Mouse (Mus musculus) heart, adult 9 months (tissue): Measurements from ENCODE around the gene Itih4.

Experiments used
- DNase-seq, 2 experiments: peaks; one replicate each; pipeline ENCODE4 v3.0.0; 2022; ENCODE audit warnings: low spot score in 2 of 2

Itih4 gene

GRCm38 (mm10) chr14:30878958-30879571 is 7.2 kb upstream of the Itih4 start, which contains the start of gene Mustn1:
Gene Mustn1 (plus strand): TSS chr14:30879200.
- peak; percentile 78 to 91 for DNase-seq

DNA sequence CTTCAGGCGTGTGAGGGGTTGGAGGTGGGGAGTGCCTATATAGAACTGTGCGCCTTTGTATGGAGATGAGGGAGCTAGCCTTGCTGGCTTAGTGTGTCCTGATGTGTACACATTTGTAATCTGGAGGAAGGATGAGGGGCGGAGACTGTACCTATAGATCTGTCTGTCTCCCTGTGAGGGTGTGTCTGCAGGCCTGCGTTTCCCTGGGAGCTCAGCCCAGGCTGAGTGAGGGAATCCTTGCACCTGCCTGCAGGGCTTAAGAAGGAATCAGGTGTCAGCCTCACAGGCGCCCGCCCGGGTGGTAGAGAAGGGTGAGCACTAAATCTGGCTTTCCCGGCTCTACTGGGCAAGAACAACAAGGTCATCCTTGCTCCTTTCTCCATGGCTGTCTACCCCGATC is 6.5 kb upstream of the Itih4 start:
- DNase-seq = no peak

GRCm38 (mm10) chr14:30880251-30880650 is 6.0 kb upstream of the Itih4 start:
- no peak for DNase-seq

DNA sequence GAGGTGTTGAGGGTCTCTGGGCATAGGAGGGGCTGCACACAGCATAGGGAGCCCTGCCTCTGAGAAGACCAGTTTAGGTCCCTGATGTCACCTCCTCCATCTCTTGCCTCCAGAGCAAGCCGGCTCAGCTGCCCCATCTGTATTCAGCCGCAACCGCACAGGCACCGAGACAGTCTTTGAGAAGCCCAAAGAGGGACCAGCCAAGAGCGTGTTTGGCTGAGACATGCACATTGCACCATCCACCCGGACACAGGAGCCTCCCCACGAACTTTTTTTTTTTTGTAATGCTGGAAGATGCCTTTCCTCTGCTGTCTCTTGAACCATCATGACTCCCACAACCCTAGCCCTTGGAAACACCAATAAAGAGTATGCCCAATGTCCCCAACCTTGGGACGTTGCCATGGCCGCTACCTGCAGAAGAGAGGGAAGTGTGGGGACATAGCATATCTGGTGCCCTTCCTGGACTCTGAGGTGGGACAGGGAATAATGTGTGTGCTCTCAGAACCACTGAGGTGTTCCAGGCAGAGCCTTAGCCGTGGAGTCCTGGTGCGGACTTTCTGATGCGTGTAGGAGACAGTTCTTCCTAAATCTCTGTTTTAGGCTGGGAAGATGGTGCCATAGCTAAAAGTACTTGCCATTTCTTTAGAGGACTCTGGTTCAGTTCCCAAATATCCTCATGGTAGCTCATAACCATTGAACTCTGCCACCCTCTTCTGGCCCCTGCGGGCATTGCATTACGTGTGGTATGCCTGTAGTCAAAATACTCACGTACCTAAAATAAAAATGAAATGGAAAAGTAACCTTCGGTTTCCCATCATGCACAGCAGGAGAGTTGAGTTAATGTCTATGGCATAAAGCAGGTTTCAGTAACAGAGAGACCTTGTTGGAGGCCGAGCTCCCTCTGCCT is 5.2 kb upstream of the Itih4 start:
- DNase-seq = peak in 1 of 2 experiments; percentile 67

GRCm38 (mm10) chr14:30881718-30882108 is 4.6 kb upstream of the Itih4 start:
- no peak for DNase-seq

DNA sequence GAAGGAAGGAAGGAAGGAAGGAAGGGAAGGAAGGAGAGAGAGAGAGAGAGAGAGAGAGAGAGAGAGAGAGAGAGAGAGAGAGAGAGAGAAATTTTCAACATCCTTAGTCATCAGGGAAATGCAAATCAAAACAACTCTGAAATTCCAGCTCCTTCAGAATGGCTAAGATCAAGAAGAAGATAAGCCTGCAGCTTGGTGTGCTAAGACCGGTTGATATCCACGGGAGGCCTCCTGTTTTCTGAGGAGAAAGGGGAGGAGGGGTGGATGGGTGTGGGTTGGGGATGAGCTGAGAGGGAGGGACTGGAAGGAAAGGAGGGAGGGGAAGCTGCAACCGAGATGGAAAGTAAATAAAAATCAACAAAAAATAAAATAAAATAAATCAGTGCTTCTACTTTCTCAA is 978 bp upstream of the Itih4 start:
- DNase-seq = no peak

- DNase-seq = peak; percentile 64 to 67
These were observed 2.0 kb downstream of the Itih4 start for GRCm38 (mm10) chr14:30888271-30888732.

DNA sequence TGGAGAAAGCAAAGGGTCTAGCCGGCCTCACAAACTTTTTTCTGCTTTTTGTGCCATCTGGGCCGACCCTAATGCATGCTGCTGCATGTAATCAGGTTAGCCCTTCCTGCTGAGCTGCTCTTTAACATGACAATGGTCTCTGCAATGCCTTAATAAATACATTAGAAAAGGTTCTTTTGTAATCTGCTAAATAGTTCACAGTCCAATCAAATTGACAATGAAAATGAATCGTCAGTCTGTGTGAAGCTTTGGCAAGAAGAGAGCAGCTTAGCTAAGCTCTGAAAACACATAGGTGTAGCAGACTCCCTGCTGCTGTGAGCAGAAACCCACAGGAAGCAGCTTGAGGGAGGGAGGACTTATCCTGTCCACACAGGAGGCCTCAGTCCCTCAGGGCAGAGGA is 13.7 kb downstream of the Itih4 start:
- no peak for DNase-seq

DNA sequence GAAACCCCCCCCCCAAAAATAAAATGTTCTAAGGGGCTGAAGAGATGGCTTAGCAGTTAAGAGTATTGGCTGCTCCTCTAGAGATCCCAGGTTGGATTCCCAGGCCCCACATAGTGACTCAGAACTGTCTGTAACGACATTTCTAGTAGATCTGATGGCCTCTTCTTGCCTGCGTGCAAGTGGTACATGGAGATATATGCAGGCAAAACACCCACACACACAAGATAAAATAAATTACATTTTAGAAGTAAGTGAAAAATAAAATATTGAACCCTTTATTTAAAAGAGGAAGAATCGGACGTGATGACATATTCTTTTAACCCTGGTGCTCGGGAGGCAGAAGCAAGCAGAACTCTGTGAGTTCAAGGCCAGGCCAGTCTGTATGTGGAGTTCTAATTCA is 16.4 kb downstream of the Itih4 start:
- no peak for DNase-seq

GRCm38 (mm10) chr14:30903036-30903435 is 16.8 kb downstream of the Itih4 start:
- DNase-seq = no peak

DNA sequence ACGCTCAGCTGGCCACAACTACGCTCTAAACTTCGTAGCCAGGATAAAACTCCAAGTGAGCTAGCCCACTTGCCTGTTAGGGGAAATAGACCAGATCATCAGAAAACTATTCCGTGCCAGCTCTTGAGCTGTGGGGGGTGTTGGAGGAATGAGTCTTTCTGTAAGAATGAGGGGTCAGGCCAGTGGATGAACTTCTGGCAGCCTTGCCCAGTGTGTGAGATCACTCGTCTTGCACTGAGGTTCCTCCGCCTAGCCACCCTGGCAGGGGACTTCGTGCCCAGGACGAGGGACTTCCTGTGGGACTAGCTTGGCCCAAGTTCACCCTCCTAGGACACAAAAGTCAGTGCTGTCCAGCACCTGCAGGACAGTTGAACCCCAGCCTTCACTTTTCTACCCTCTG is 18.0 kb downstream of the Itih4 start:
- DNase-seq = no peak

DNA sequence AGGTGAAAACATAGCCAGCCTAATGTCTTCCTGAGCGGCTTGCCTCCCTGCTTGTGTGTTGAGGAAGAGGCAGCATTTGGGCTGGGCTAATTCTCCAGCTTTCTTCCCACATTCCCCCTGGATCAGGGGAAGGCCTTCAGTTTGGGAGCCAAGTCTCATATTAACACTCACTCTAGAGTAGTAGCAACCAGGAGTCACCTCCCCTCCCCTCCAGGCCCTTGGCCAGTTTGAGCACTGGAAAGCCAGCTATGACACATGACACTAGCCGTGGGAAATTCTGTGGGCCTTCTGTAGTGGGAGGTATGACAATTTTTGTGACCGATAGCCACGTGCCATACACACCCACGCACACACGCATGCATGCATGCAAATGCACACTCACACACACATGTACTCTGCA is 19.7 kb downstream of the Itih4 start:
- no peak for DNase-seq

DNA sequence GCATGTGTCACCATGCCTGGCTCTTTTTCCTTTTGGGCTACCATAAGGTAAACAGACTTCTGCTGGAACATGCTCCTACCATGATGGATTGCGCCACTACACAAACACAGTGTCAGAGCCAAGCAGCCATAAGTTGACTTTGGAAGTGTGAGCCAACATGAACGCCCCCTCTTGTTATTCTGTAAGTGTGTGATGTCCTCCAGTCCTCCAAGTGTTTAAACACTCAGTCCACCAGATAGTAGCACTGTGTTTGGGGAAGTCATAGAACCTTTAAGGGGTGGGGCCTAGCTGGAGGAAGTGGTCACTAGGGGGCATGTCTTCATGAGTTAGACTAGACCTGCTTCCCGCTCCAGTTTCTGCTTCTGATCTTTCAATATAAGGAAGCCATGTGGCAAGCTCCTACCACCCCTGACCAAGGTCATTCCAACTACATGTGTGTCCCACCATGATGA is 21.6 kb downstream of the Itih4 start:
- DNase-seq = no peak

DNA sequence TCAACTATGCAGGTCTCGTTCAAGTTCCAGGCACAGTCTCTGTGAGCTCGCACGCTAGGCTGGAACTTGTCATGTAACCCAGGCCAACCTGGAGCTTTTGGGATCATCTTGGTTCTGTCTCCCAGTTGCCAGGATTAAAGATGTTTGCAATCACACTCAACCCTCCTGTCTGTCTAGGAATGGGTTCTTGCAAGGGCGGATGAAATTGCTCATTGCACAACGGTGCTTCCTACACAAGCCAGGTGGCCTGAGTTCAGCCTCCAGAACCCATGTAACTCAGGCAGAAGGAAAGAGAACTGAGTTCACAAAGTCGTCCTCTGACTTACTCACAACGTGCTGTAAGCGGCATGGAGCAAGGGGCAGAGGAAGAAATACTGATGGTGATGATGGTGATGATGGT is 24.9 kb downstream of the Itih4 start:
- DNase-seq = no peak

GRCm38 (mm10) chr14:30912641-30913040 is 26.4 kb downstream of the Itih4 start:
- DNase-seq = no peak

- DNase-seq = no peak
These were observed 27.1 kb downstream of the Itih4 start for GRCm38 (mm10) chr14:30913404-30913803.

DNA sequence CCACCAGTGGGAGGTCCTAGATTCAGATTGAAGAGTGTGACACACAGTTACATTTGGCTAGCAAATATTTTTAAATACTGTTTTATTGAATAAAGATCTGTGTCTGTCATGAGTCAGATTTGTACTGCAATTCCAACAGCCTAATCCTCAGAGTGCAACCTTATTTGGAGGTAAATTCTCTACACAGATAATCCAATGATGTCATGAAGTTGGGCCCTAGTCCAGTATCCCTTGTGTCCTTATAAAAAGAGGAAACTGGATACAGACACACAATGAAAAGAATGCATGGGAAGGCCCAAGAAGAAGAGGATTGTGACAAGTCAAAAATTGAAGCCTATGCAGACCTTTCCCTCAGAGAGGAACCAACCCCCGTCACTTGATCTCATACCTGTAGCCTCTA is 30.2 kb downstream of the Itih4 start:
- DNase-seq = no peak

DNA sequence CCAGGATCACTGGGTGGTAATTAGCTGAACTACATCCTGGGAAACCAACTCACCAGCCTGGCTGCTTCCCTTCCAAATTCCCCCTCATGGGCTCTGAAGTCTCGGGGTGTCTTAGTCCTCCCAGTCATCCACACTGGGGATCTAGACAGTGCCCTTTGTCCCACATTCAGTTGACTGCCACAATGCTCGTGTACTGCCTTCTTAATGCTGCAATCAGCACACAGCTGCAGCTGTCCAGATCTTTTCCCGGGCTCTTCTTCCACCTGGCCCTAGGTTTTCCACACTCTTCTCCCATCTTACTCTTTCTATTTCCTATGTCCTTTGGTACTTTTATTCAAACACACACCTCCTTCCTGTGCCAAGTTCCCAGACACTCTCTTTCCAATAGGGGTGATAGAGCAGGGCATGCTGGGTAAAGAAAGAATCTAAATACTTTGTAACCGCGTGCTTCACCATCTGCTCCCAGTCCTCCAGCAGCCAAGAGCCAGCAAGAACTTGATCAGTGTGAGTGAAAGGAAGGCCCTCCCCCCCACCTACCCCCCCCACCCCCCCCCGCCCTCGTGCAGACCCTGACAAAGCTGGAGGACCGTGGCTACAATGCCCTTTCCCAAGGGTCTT is 35.9 kb downstream of the Itih4 start:
- no peak for DNase-seq

GRCm38 (mm10) chr14:30923375-30924105 is 37.3 kb downstream of the Itih4 start, which contains the start of gene Itih3:
Gene Itih3 (minus strand): TSS chr14:30923760.
- peak in 1 of 2 experiments; percentile 16 for DNase-seq

DNA sequence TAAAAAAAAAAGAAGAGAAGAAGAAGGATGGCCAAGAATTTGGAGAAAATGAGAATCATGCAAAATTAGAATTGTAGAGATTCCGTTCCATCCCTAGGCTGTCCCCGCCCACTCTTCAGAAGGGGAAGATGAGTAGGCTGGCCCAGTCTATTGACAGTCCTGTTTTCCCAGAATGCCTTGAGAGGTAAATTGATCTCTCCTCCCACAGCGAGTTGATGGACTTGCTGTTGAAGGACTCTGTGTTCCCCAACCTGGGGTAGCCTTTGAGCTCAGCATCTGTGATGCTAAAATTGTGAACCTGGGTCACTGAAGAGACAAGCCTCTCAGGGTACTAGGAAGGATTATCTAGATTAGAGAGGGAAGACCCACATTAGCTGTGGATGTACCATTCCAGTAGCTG is 39.2 kb downstream of the Itih4 start:
- no peak for DNase-seq

DNA sequence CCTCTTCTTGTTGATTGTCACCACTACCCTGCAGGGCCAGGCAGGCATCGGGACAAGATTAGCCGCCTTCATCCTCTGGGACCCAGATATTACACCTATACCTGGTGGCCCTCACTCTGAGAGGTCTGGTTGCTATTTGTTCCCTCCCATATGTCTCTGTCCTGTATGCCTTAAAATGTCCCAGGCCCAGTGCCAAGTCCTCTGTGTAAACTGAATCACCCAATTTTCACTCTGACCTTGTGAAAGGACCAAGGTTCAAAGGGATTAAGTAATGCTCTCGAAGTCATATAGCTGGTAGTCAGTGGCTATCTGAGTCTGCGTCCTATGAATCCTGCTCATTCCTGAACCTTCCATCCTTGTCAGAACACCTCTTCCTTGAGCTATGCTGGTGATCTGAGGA is 44.1 kb downstream of the Itih4 start:
- no peak for DNase-seq

GRCm38 (mm10) chr14:30933351-30933750 is 47.1 kb downstream of the Itih4 start:
- DNase-seq = no peak
